Mouse (Mus musculus) brain, embryonic 14.5 days (tissue): ENCODE measurements around the gene Sirpa.

ENCODE experiments used
- CTCF ChIP-seq: fragments of 200-500 bp; IDR thresholded peaks from 2 replicates; pipeline ENCODE4 v1.5.1; 2012; ENCODE audit warnings: inconsistent platforms, mild to moderate bottlenecking, moderate library complexity, borderline replicate concordance; ENCODE audit not compliant: insufficient read depth, insufficient read length; ENCODE audit errors: extremely low read depth
- POLR2A ChIP-seq: fragments of 200-500 bp; IDR thresholded peaks from 2 replicates; pipeline ENCODE4 v1.6.1; 2012; ENCODE audit warnings: mild to moderate bottlenecking, inconsistent platforms, borderline replicate concordance; ENCODE audit not compliant: poor library complexity, insufficient read depth, insufficient read length, severe bottlenecking; ENCODE audit errors: extremely low read depth

GRCm38 (mm10) chr2:129563944-129564709 lies 28.5 kb upstream of the Sirpa start:
- no peak for TF ChIP-seq CTCF
- no peak for TF ChIP-seq POLR2A
